Mouse (Mus musculus): ENCODE data around the gene Gm17677. TPM values are rescaled to one million over a fixed set of nuclear protein-coding genes. Genes with fewer than 3 reads are reported as not detected.

The Gm17677 gene
- polyA plus RNA-seq (2016; fragmentation: Nextera tagmentation; extraction: Ambion mirVana) = not detected in 2 replicates

- no peaks in the 10 kb centered on the region for H3K27me3 ChIP-seq (ENCODE audit: poor library complexity, severe bottlenecking)
- H3K36me3 ChIP-seq (replicated peaks) = no peaks in the 10 kb centered on the region
- no peaks in the 10 kb centered on the region for H3K4me1 ChIP-seq
- H3K4me3 ChIP-seq = no peak within 1 kb of the TSS
- peaks cover 46% of the 10 kb centered on the region for H3K9me3 ChIP-seq
- no peak within 1 kb of the TSS for H3K27ac ChIP-seq
- DNase-seq (ENCODE audit: extremely low spot score, low spot score) = no peak
Observed at GRCm38 (mm10) chr9:35740749-35741148, at the start of gene Gm17677. Gene Gm17677 (plus strand): TSS chr9:35741049.

- no peak for DNase-seq (ENCODE audit: extremely low spot score, low spot score)
Observed at GRCm38 (mm10) chr9:35691924-35692323, 48.9 kb upstream of the Gm17677 start.

GRCm38 (mm10) chr9:35707265-35707664 is 33.6 kb upstream of the Gm17677 start:
- Histone ChIP-seq H3K27me3 (ENCODE audit: poor library complexity, severe bottlenecking) (no peaks in the 10 kb centered on the region), H3K27ac (no peak overlapping the region)
- no peak for DNase-seq (ENCODE audit: extremely low spot score, low spot score)

More at GRCm38 (mm10) chr9:35691924-35692323, 48.9 kb upstream of the Gm17677 start:
- Histone ChIP-seq H3K36me3 (replicated peaks) (no peaks in the 10 kb centered on the region), H3K27ac (no peak overlapping the region), H3K4me1 (no peaks in the 10 kb centered on the region), H3K9me3 (peaks cover 5% of the 10 kb centered on the region; the same call in 1 of the 2 replicates), H3K27me3 (ENCODE audit: poor library complexity, severe bottlenecking) (no peaks in the 10 kb centered on the region), H3K4me3 (no peak overlapping the region)

GRCm38 (mm10) chr9:35756843-35757242 is 16.0 kb downstream of the Gm17677 start:
- no peaks in the 10 kb centered on the region for H3K4me1 ChIP-seq
- H3K9me3 ChIP-seq = peaks cover 30% of the 10 kb centered on the region
- H3K27ac ChIP-seq = no peak overlapping the region
- H3K4me3 ChIP-seq = no peak overlapping the region
- DNase-seq (ENCODE audit: extremely low spot score, low spot score) = no peak
- no peaks in the 10 kb centered on the region for H3K36me3 ChIP-seq (replicated peaks)
- H3K27me3 ChIP-seq (ENCODE audit: poor library complexity, severe bottlenecking) = no peaks in the 10 kb centered on the region

More at GRCm38 (mm10) chr9:35707265-35707664, 33.6 kb upstream of the Gm17677 start:
- no peaks in the 10 kb centered on the region for H3K36me3 ChIP-seq (replicated peaks)
- H3K9me3 ChIP-seq = peaks cover 17% of the 10 kb centered on the region
- no peak overlapping the region for H3K4me3 ChIP-seq
- no peaks in the 10 kb centered on the region for H3K4me1 ChIP-seq

GRCm38 (mm10) chr9:35778009-35778408 is 37.2 kb downstream of the Gm17677 start, which contains the start of gene Gm17727:
Gene Gm17727 (minus strand): TSS chr9:35778109.
- no peak for DNase-seq (ENCODE audit: extremely low spot score, low spot score)
- Histone ChIP-seq H3K4me1 (no peaks in the 10 kb centered on the region), H3K27me3 (ENCODE audit: poor library complexity, severe bottlenecking) (no peaks in the 10 kb centered on the region), H3K27ac (no peak within 1 kb of the TSS), H3K4me3 (no peak within 1 kb of the TSS), H3K9me3 (peaks cover 31% of the 10 kb centered on the region), H3K36me3 (replicated peaks) (no peaks in the 10 kb centered on the region)
- WGBS = 61% methylated on average over 3 of the region's 3 CpGs

GRCm38 (mm10) chr9:35790001-35790400 is 49.2 kb downstream of the Gm17677 start, which contains the start of the genes Gm27235 and D730048I06Rik:
Gene Gm27235 (minus strand): TSS chr9:35790101.
Gene D730048I06Rik (minus strand): TSS chr9:35790112.
- Histone ChIP-seq H3K9me3 (peaks cover 47% of the 10 kb centered on the region), H3K4me3 (no peak within 1 kb of the TSS), H3K4me1 (no peaks in the 10 kb centered on the region), H3K27ac (no peak within 1 kb of the TSS), H3K27me3 (ENCODE audit: poor library complexity, severe bottlenecking) (no peaks in the 10 kb centered on the region), H3K36me3 (replicated peaks) (no peaks in the 10 kb centered on the region)
- 89% methylated on average over 3 of the region's 3 CpGs for WGBS
- no peak for DNase-seq (ENCODE audit: extremely low spot score, low spot score)

Other genes starting within 250 kb of the Gm17677 start
- not detected in 2 replicates for gene Gm1113, start 222.8 kb upstream of the Gm17677 start, polyA plus RNA-seq (2016; fragmentation: Nextera tagmentation; extraction: Ambion mirVana)
- 7.8 and 7.9 TPM in 2 replicates for gene Ddx25, start 182.5 kb upstream of the Gm17677 start, polyA plus RNA-seq (2016; fragmentation: Nextera tagmentation; extraction: Ambion mirVana)
- gene Pus3, start 182.5 kb upstream of the Gm17677 start, polyA plus RNA-seq (2016; fragmentation: Nextera tagmentation; extraction: Ambion mirVana) = 20.4 and 22.9 TPM in 2 replicates
- 2.0 and 2.5 TPM in 2 replicates for gene Pate2, start 170.8 kb upstream of the Gm17677 start, polyA plus RNA-seq (2016; fragmentation: Nextera tagmentation; extraction: Ambion mirVana)
- 28.0 and 28.6 TPM in 2 replicates for gene Hyls1, start 170.7 kb upstream of the Gm17677 start, polyA plus RNA-seq (2016; fragmentation: Nextera tagmentation; extraction: Ambion mirVana)
- gene Pate4, start 129.1 kb upstream of the Gm17677 start, polyA plus RNA-seq (2016; fragmentation: Nextera tagmentation; extraction: Ambion mirVana) = not detected in 2 replicates
- gene Pate3, start 92.8 kb upstream of the Gm17677 start, polyA plus RNA-seq (2016; fragmentation: Nextera tagmentation; extraction: Ambion mirVana) = 0.20 TPM in 1 of 2 replicates, not detected in the other
- gene Pate1, start 53.7 kb upstream of the Gm17677 start, polyA plus RNA-seq (2016; fragmentation: Nextera tagmentation; extraction: Ambion mirVana) = not detected in 2 replicates
- gene Gm17727, start 37.1 kb downstream of the Gm17677 start, polyA plus RNA-seq (2016; fragmentation: Nextera tagmentation; extraction: Ambion mirVana) = not detected in 2 replicates
- gene Gm27235, start 49.1 kb downstream of the Gm17677 start, polyA plus RNA-seq (2016; fragmentation: Nextera tagmentation; extraction: Ambion mirVana) = not detected in 2 replicates
- gene D730048I06Rik, start 49.1 kb downstream of the Gm17677 start, polyA plus RNA-seq (2016; fragmentation: Nextera tagmentation; extraction: Ambion mirVana) = not detected in 2 replicates
- not detected in 2 replicates for gene 9230110F15Rik, start 103.1 kb downstream of the Gm17677 start, polyA plus RNA-seq (2016; fragmentation: Nextera tagmentation; extraction: Ambion mirVana)
- gene 9230113P08Rik, start 167.4 kb downstream of the Gm17677 start, polyA plus RNA-seq (2016; fragmentation: Nextera tagmentation; extraction: Ambion mirVana) = not detected in 2 replicates

Data from forebrain, embryonic 10.5 days (tissue).